Mouse (Mus musculus) forebrain, embryonic 14.5 days (tissue): ENCODE results near the gene Samd9l. TPM values are rescaled to one million over a fixed set of nuclear protein-coding genes. Genes with fewer than 3 reads are reported as not detected.
"Not testable (repeated sequence)": the region's sequence is repeated elsewhere in the genome, so short reads cannot be mapped to it uniquely, and the experiment has no call there.

Experiments
- ATAC-seq: fragments of 200-750 bp; cut with Nextera tagmentation; 2 replicates; pipeline ENCODE4 v1.8.0; 2017; ENCODE audit warnings: mild to moderate bottlenecking, moderate library complexity
- DNase-seq: peaks from one replicate; pipeline ENCODE4 v3.0.0-alpha.2; 2015; ENCODE audit warnings: low spot score
- H3K27ac ChIP-seq: fragments of 300-500 bp; sonication (generic); 2 replicates; pipeline ENCODE4 v1.5.1; 2014; ENCODE audit warnings: low read depth, mild to moderate bottlenecking, control low read depth, low read length, moderate library complexity
- H3K27me3 ChIP-seq: fragments of 300-500 bp; sonication (generic); replicated peaks from 2 replicates; pipeline ENCODE4 v1.6.1; 2014; ENCODE audit warnings: low read length, control low read depth, mixed read lengths; ENCODE audit not compliant: control insufficient read depth, insufficient read depth
- H3K36me3 ChIP-seq: fragments of 300-500 bp; sonication (generic); 2 replicates; pipeline ENCODE4 v1.6.1; 2014; ENCODE audit warnings: low read length, control low read depth; ENCODE audit not compliant: control insufficient read depth, insufficient read depth
- H3K4me1 ChIP-seq: fragments of 300-500 bp; sonication (generic); 2 replicates; pipeline ENCODE4 v1.6.1; 2014; ENCODE audit warnings: antibody characterized with exemption, low read length, control low read depth; ENCODE audit not compliant: control insufficient read depth, insufficient read depth
- H3K4me2 ChIP-seq: fragments of 300-500 bp; sonication (generic); 2 replicates; pipeline ENCODE4 v1.6.1; 2014; ENCODE audit warnings: mild to moderate bottlenecking, control low read depth, low read length
- H3K4me3 ChIP-seq: fragments of 300-500 bp; sonication (generic); 2 replicates; pipeline ENCODE4 v1.5.1; 2014; ENCODE audit warnings: low read depth, low read length, control low read depth
- H3K9ac ChIP-seq: fragments of 300-500 bp; sonication (generic); 2 replicates; pipeline ENCODE4 v1.6.1; 2014; ENCODE audit warnings: mild to moderate bottlenecking, low read length, control low read depth, moderate library complexity
- H3K9me3 ChIP-seq: fragments of 300-500 bp; sonication (generic); replicated peaks from 2 replicates; pipeline ENCODE4 v1.6.1; 2016; ENCODE audit warnings: low read length, control low read depth, mixed read lengths; ENCODE audit not compliant: control insufficient read depth
- WGBS: fragments of 180-500 bp; shearing (Covaris S2); extraction: QIAGEN DNeasy Blood & Tissue Kit; methylation state at CpG from one replicate; pipeline ENCODE4 v1.1.7; 2014; 5-methylcytosine and 5-hydroxymethylcytosine counted together
- polyA plus RNA-seq: library from polyadenylated mRNA; unstranded; fragments of >200 nt; fragmentation: Nextera tagmentation; extraction: Ambion mirVana; gene quantifications from 2 replicates; pipeline ENCODE4 v1.2.1, GENCODE M21; 2014

Gene Samd9l
- polyA plus RNA-seq, 1 experiment from 2014 or later: 0.85 TPM

DNA sequence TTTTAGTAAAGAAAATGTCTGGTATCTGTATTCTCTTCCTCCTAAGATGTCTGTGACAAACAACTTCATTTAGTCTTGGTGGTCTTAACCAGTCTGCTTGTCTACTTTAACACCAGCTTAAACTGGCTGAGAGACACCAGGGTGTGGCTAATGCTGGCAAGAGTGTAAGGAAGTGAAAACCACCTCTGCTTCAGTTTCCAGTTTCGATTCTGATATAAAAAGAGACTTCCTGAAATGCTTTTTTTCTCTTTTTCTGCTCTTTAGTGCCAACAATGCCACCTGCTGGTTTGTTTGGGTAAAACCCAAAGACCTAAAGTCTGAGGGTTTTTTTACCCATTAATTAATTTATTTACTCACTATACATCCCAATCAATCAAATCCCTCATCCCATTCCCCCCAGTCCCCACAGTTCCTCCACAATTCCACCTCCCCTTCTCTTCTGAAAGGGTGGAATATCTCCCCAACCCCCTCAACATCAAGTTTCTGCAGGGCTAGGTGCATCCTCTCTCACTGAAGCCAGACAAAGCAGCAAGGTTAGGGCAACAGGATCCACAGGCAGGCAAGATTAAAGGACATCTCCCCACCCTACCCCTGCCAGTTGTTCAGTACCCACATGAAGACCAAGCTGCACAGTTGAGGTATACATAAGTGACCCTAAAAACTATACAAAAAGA, 53.3 kb downstream of the Samd9l start:
- WGBS: 14% methylated on average over 1 of the region's 1 CpGs

DNA sequence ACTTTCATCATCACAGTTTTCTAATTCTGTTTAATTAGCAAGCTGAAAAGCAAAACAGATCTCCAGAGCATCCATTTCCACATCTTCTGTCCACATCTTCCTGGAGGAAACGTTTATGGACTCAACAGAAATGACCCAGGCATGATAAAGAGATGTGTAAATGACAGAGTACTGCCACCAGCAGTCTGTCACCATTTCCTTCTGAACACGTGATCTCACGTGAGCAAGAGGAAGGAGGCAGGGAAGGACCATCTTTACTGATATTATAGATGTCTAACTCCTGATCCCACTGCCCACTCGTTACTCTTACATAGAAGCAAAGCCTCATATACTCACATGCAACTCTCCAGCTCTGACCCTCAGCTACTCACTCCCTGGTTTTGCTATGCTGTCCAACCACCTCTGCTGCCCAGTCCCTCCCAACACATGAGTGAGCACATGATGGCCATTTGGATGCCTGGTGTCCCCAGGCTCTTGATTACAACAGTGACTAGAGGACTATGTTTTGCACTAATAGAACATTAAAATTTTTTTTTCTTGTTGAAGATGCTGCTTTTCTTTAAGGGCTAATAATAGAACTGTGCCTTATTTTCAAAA, 54.2 kb downstream of the Samd9l start:
- H3K27me3 ChIP-seq: not testable (repeated sequence)
- 70% methylated on average over 2 of the region's 4 CpGs for WGBS

More for the DNA sequence above, 53.3 kb downstream of the Samd9l start:
- DNase-seq (peak; percentile 71), ATAC-seq (peak; percentile 34; the same call in 1 of the 2 replicates)
- not testable (repeated sequence) for H3K27ac ChIP-seq, H3K4me3 ChIP-seq, H3K27me3 ChIP-seq, H3K9me3 ChIP-seq, H3K4me1 ChIP-seq, H3K9ac ChIP-seq, H3K4me2 ChIP-seq, H3K36me3 ChIP-seq

DNA sequence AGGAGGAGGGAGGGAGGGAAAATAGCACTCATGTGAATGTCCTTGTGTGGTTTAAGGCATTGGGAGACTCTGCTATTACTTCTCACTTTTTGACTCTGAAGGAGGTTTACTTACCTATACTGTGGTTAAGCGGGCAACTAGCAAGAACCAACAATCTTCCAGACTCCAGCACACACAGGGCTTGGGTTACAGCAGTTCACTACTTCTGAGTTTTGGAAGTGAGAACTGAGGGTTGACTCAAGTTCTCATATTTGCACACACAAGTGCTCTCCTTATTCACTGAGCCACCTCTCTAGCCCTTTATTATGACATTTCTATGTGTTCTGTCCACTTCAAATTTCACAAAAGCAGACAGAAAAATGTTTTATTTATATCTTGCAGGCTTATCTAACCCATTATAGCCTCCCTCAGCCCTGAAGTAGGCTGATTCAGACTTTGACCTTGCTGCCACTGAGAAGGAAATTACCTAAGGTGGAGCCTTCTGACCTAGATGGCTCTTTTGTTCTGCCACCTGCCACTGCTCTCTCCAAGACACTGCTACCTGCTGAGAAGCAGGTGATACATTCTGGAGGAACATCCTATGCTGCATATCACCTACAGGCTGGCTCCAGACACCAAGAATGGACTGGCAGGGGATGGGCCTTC, 55.6 kb downstream of the Samd9l start:
- ATAC-seq, H3K27ac ChIP-seq, H3K4me3 ChIP-seq, H3K27me3 ChIP-seq, DNase-seq, H3K4me1 ChIP-seq, H3K4me2 ChIP-seq, H3K9ac ChIP-seq, H3K36me3 ChIP-seq, H3K9me3 ChIP-seq: not testable (repeated sequence)
- 86% methylated on average over 1 of the region's 1 CpGs for WGBS

More for the DNA sequence above, 54.2 kb downstream of the Samd9l start:
- ATAC-seq, DNase-seq, H3K4me1 ChIP-seq, H3K9me3 ChIP-seq, H3K36me3 ChIP-seq, H3K4me2 ChIP-seq, H3K4me3 ChIP-seq, H3K9ac ChIP-seq, H3K27ac ChIP-seq: not testable (repeated sequence)

DNA sequence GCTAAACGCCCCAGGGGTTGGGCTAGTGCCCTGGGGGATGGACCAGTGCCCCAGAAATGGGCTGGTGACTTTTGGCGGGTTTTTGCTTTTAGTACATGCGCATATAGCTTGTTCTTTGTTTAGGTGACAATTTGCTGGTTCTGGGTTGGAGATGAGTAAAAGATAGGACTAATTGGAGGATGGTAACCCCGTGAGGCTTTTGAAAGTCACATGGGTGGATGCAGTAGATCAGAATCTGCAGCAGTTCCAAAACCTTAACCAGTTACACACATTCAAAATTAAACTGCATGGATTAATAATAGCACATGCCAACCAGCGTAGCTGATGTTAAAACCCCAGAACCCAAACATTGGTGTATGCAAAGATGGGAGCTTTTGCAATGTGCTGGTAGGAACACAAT, 57.9 kb downstream of the Samd9l start:
- no peak for DNase-seq
- Histone ChIP-seq H3K27me3 (no peaks in the 10 kb centered on the region), H3K9ac (no peak overlapping the region), H3K27ac (no peak overlapping the region), H3K9me3 (no peaks in the 10 kb centered on the region), H3K4me2 (peak overlapping the region; percentile 37; the same call in 1 of the 2 replicates), H3K36me3 (no peaks in the 10 kb centered on the region), H3K4me1 (no peaks in the 10 kb centered on the region), H3K4me3 (no peak overlapping the region)
- 0 out of 2 replicates have a peak, but pooled peaks have one; percentile 12 for ATAC-seq
- WGBS: 52% methylated on average over 5 of the region's 5 CpGs

DNA sequence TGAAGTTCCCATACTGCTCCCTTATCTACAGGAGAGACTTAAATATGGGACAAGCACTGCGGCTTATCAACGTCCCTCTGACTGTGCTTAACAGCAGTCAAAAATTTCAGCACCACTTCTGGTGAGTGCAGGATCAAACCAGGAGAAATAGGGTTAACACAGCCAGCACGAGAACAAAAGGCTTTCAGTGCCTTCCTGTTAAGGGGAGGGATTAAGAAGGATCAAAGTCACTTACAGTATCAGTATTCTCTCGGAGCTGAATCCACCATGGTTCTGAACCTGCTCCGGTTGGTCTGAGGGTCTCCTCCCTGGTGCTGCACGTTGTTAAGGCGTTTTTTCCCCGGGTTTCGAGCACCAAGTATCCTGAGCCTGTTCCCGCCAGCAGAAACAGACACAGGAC, 58.4 kb downstream of the Samd9l start:
- 13% methylated on average over 10 of the region's 10 CpGs for WGBS
- H3K27me3 ChIP-seq, H3K9me3 ChIP-seq, H3K27ac ChIP-seq, H3K36me3 ChIP-seq, H3K4me1 ChIP-seq: not testable (repeated sequence)
- ATAC-seq (peak; percentile 61), DNase-seq (peak; percentile 31)
- H3K9ac ChIP-seq: peak overlapping the region; percentile 17; the same call in 1 of the 2 replicates
- H3K4me3 ChIP-seq: peak overlapping the region; percentile 5; the same call in 1 of the 2 replicates
- peak overlapping the region; percentile 37 for H3K4me2 ChIP-seq

DNA sequence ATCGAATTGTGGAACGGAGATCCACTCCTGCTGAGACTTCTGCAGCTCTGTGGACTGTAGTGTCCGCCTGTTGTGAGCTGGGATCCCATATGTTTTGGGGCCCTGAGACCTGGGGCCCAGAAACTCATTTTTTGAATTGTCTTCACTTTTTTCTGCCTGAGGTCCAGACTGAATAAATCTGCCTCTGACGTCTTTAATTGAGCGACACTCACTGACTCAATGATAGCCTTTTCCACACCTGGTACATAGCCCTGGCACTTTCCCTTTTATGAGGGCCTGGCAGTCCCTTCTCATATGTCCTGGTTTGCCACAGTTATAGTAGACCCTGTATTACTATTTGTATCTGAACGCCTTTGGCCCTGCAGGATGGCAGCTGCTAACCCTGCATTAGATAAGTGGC, 60.2 kb downstream of the Samd9l start:
- WGBS: 71% methylated on average over 6 of the region's 6 CpGs
- not testable (repeated sequence) for ATAC-seq, H3K4me2 ChIP-seq, H3K27ac ChIP-seq, H3K27me3 ChIP-seq, H3K9me3 ChIP-seq, H3K36me3 ChIP-seq, H3K9ac ChIP-seq, DNase-seq, H3K4me3 ChIP-seq, H3K4me1 ChIP-seq

Other genes with a start within 250 kb of the Samd9l start
- gene Hepacam2, start 98.7 kb upstream of the Samd9l start, polyA plus RNA-seq: 0.95 and 1.5 TPM in 2 replicates
- gene Vps50, start 98.8 kb upstream of the Samd9l start, polyA plus RNA-seq: 49.7 and 54.1 TPM in 2 replicates